Mouse (Mus musculus) heart, adult 2 months (tissue): ENCODE data around the gene Gstcd.

Experiments used
- CTCF ChIP-seq: fragments of 200-600 bp; IDR thresholded peaks from 2 replicates; pipeline ENCODE4 v1.8.1; 2022; ENCODE audit warnings: antibody characterized with exemption, mild to moderate bottlenecking, moderate library complexity
- EP300 ChIP-seq: fragments of 200-500 bp; IDR thresholded peaks from 2 replicates; pipeline ENCODE4 v1.6.1; 2011; ENCODE audit warnings: low read depth, low read length, control low read depth; ENCODE audit not compliant: insufficient read depth
- POLR2A ChIP-seq: fragments of 200-500 bp; IDR thresholded peaks from 2 replicates; pipeline ENCODE4 v1.6.1; 2011; ENCODE audit warnings: mild to moderate bottlenecking, low read depth, low read length, control low read depth; ENCODE audit not compliant: insufficient read depth

GRCm38 (mm10) chr3:133092274-133092853 is 531 bp upstream of the Gstcd start:
- TF ChIP-seq CTCF (no peak), EP300 (no peak), POLR2A (no peak)
